Mouse (Mus musculus): Measurements from ENCODE around the gene Gm8094. TPM values are rescaled to one million over a fixed set of nuclear protein-coding genes. Genes with fewer than 3 reads are reported as not detected.
"Not testable (repeated sequence)": the region's sequence is repeated elsewhere in the genome, so short reads cannot be mapped to it uniquely, and the experiment has no call there.

The Gm8094 gene
- not detected for total RNA-seq (2021)
- long read RNA-seq, experiment 1, result 0 reads
- long read RNA-seq, experiment 2, result 0 reads

- DNase-seq; intact Hi-C loops (cut with DNase I): not testable (repeated sequence)
These were observed at the start of gene Gm8094 for GRCm38 (mm10) chr14:43076543-43076942. Gene Gm8094 (minus strand): TSS chr14:43076643.

- intact Hi-C loops (cut with DNase I); DNase-seq: not testable (repeated sequence)
These were observed 43.2 kb upstream of the Gm8094 start for GRCm38 (mm10) chr14:43119673-43120072.

DNA sequence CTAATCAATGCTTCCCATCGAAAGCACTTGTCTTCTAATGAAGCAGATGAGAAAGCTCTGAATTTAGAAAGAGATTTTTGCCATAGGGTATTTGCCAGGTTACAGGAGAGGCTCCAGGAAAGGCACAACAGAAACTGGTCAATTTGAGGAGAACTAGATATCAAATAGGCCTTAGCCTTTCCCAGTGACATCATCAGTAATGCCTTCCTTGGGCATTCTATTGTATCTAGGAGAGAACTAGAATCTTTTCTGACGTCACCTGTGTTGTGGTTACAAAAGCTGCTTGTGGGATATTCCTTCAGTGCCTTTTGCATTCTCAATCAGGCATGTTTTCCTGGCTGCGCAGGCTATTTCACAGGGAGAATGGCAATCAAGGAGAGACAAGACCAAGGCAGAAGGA, 23.9 kb upstream of the Gm8094 start, which contains the start of gene Gm8104:
Gm8104 (plus strand) TSS at position 301 of the 400 bp plus-strand sequence.
- intact Hi-C loops (cut with DNase I); DNase-seq: not testable (repeated sequence)

GRCm38 (mm10) chr14:43089103-43089919, 12.9 kb upstream of the Gm8094 start:
- DNase-seq; intact Hi-C loops (cut with DNase I): not testable (repeated sequence)

GRCm38 (mm10) chr14:43084936-43085730, 8.7 kb upstream of the Gm8094 start:
- intact Hi-C loops (cut with DNase I); DNase-seq: not testable (repeated sequence)

DNA sequence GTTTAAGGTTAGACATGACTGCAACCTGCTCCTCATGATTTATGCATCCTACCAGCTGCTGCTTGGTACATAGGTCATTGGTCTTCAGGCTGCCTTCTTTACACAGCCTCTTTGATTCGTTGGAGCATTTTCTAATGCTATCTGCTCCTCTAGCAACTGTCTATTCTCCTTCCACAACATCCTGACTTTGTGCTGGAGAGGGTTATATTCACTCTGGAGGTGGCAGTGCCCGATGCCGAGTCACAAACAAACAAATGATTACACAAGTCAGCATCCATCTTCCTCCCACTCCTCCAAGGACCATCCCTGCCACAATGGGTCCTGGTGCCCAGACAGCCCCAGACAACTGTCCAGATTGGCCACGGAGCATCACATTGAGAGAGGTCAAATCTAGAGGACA, 16.3 kb downstream of the Gm8094 start:
- DNase-seq; intact Hi-C loops (cut with DNase I): not testable (repeated sequence)

GRCm38 (mm10) chr14:43058063-43058462, 18.4 kb downstream of the Gm8094 start:
- DNase-seq; intact Hi-C loops (cut with DNase I): not testable (repeated sequence)

Other genes starting within 250 kb of the Gm8094 start
- gene Gm21977, start 223.2 kb downstream of the Gm8094 start, total RNA-seq (2021), result not detected
- gene Gm8082, start 83.0 kb downstream of the Gm8094 start, total RNA-seq (2021), result not detected
- not detected for gene Gm10376, start 61.0 kb downstream of the Gm8094 start, total RNA-seq (2021)
- not detected for gene Gm8104, start 24.0 kb upstream of the Gm8094 start, total RNA-seq (2021)
- gene Gm7233, start 103.2 kb upstream of the Gm8094 start, total RNA-seq (2021), result not detected
- gene Gm8122, start 158.7 kb upstream of the Gm8094 start, total RNA-seq (2021), result not detected
- gene Gm8126, start 182.0 kb upstream of the Gm8094 start, total RNA-seq (2021), result not detected
- not detected for gene Gm9732, start 198.4 kb upstream of the Gm8094 start, total RNA-seq (2021)
- not detected for gene Gm8127, start 217.2 kb upstream of the Gm8094 start, total RNA-seq (2021)

All from heart, postnatal 14 days (tissue).